Mouse (Mus musculus): ENCODE results near the gene Entpd5. TPM values are rescaled to one million over a fixed set of nuclear protein-coding genes. Genes with fewer than 3 reads are reported as not detected.
"Not testable (repeated sequence)": the region's sequence is repeated elsewhere in the genome, so short reads cannot be mapped to it uniquely, and the experiment has no call there.

Gene Entpd5
- polyA plus RNA-seq, 1 experiment from 2014 or later = 10.4 TPM

GRCm38 (mm10) chr12:84371647-84372046, 37.2 kb downstream of the Entpd5 start:
- Histone ChIP-seq H3K9ac (no peak overlapping the region), H3K27me3 (no peaks in the 10 kb centered on the region), H3K9me3 (no peaks in the 10 kb centered on the region), H3K4me1 (no peaks in the 10 kb centered on the region), H3K27ac (no peak overlapping the region), H3K4me2 (no peak overlapping the region), H3K4me3 (no peak overlapping the region), H3K36me3 (peaks cover 84% of the 10 kb centered on the region)
- no peak for ATAC-seq (ENCODE audit: insufficient number of reproducible peaks, insufficient read depth, low FRiP score, low TSS enrichment, low read depth)
- WGBS = 92% methylated on average over 5 of the region's 5 CpGs

GRCm38 (mm10) chr12:84366971-84367370, 41.9 kb downstream of the Entpd5 start:
- Histone ChIP-seq H3K9ac (no peak overlapping the region), H3K4me3 (no peak overlapping the region), H3K9me3 (no peaks in the 10 kb centered on the region), H3K27me3 (no peaks in the 10 kb centered on the region), H3K4me1 (peaks cover 9% of the 10 kb centered on the region), H3K4me2 (no peak overlapping the region), H3K27ac (no peak overlapping the region), H3K36me3 (peaks cover 51% of the 10 kb centered on the region)
- ATAC-seq (ENCODE audit: insufficient number of reproducible peaks, insufficient read depth, low FRiP score, low TSS enrichment, low read depth) = no peak
- WGBS = 67% methylated on average over 9 of the region's 9 CpGs

DNA sequence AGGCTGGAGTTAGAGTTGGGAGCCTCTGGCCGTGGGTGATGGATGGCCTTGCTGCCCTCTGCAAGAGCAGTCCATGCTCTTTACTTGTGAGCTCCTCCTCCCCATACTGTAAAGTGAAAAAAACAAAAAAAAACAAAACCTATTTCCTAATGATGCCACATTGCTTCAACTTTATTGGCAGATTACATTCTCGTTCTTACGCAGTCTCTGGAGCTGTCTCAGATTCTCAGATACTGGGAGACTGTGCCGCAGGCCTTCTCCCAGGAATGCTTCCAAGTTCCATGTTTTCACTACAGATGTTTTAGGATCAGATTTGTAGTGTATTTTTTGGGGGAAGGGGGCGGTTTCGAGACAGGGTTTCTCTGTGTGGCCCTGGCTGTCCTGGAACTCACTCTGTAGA, 43.7 kb downstream of the Entpd5 start:
- WGBS = 96% methylated on average over 6 of the region's 6 CpGs
- H3K27me3 ChIP-seq = no peaks in the 10 kb centered on the region
- peaks cover 32% of the 10 kb centered on the region for H3K36me3 ChIP-seq
- no peak overlapping the region for H3K4me3 ChIP-seq
- H3K27ac ChIP-seq = no peak overlapping the region
- no peak for ATAC-seq (ENCODE audit: insufficient number of reproducible peaks, insufficient read depth, low FRiP score, low TSS enrichment, low read depth)
- H3K4me2 ChIP-seq = no peak overlapping the region
- H3K9me3 ChIP-seq = no peaks in the 10 kb centered on the region
- H3K4me1 ChIP-seq = peaks cover 17% of the 10 kb centered on the region
- no peak overlapping the region for H3K9ac ChIP-seq

GRCm38 (mm10) chr12:84364291-84364690, 44.5 kb downstream of the Entpd5 start:
- no peak overlapping the region for H3K4me3 ChIP-seq
- WGBS = 84% methylated on average over 9 of the region's 9 CpGs
- H3K9ac ChIP-seq = no peak overlapping the region
- peaks cover 24% of the 10 kb centered on the region for H3K36me3 ChIP-seq
- H3K4me1 ChIP-seq = peaks cover 17% of the 10 kb centered on the region
- H3K27me3 ChIP-seq = no peaks in the 10 kb centered on the region
- H3K4me2 ChIP-seq = no peak overlapping the region
- H3K27ac ChIP-seq = no peak overlapping the region
- no peaks in the 10 kb centered on the region for H3K9me3 ChIP-seq
- no peak for ATAC-seq (ENCODE audit: insufficient number of reproducible peaks, insufficient read depth, low FRiP score, low TSS enrichment, low read depth)

GRCm38 (mm10) chr12:84362872-84363271, 46.0 kb downstream of the Entpd5 start:
- no peak for ATAC-seq (ENCODE audit: insufficient number of reproducible peaks, insufficient read depth, low FRiP score, low TSS enrichment, low read depth)
- H3K9me3 ChIP-seq = no peaks in the 10 kb centered on the region
- H3K27ac ChIP-seq = no peak overlapping the region
- H3K9ac ChIP-seq = no peak overlapping the region
- peak overlapping the region; percentile 99 for H3K4me3 ChIP-seq
- H3K4me1 ChIP-seq = peaks cover 17% of the 10 kb centered on the region
- 61% methylated on average over 2 of the region's 2 CpGs for WGBS
- H3K36me3 ChIP-seq = peaks cover 10% of the 10 kb centered on the region
- H3K4me2 ChIP-seq = peak overlapping the region; percentile 81
- no peaks in the 10 kb centered on the region for H3K27me3 ChIP-seq

DNA sequence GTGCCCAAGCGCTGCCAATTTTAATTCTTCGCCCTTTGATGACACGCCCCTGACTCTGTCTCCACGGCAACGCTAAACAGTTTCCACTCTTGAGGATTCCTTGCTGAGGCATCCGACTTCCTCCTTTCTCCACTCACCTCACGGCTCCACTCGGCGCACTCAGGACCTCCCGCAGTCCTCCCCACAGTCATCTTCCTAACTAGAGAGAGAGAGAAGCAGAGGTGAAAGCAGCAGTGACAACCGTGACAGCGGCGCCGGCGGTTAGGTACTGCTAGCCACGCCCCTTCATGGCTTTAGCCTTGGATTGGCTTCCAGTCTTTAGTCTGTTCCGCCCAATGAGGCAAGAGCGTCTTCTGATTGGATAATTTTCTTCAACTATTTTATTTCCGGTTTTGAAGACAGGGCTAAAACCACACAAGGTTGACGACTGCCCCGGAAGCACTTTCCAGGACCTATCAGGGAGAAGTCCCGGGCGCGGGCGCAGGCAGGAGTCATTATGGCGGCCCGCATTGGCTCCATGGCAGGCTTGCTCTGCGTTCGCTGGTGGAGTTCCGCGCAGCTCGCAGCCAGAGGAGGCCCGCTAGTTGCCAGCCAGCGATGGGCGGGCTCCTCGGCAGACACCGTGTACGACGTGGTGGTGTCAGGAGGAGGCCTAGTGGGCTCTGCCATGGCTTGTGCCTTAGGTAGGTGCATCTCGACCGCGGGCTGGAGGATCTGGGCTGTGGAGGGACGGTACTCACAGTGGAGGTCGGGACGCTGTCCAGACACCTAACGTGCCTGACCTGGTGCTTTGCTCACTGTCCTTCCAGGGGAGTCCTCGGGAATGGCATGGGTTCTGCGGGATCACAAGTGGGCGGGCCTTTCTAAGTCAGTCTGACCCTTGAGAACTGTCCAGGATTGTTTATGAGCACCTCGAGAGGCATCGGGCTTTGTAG, 47.0 kb downstream of the Entpd5 start, which contains the start of the genes Coq6 and Fam161b:
Gene Coq6 (plus strand): TSS at position 103 of the 935 bp plus-strand sequence.
Gene Fam161b (minus strand): TSS at position 279 of the 935 bp plus-strand sequence.
- H3K4me2 ChIP-seq = peak within 1 kb of the TSS; percentile 81
- peak within 1 kb of the TSS; percentile 99 for H3K4me3 ChIP-seq
- no peaks in the 10 kb centered on the region for H3K27me3 ChIP-seq
- ATAC-seq (ENCODE audit: insufficient number of reproducible peaks, insufficient read depth, low FRiP score, low TSS enrichment, low read depth) = peak; percentile 98
- no peaks in the 10 kb centered on the region for H3K9me3 ChIP-seq
- H3K36me3 ChIP-seq = peaks cover 7% of the 10 kb centered on the region
- WGBS = under 1% methylated on average over 51 of the region's 51 CpGs
- H3K4me1 ChIP-seq = peaks cover 17% of the 10 kb centered on the region
- peak within 1 kb of the TSS; percentile 48; the same call in 1 of the 2 replicates for H3K27ac ChIP-seq
- peak within 1 kb of the TSS; percentile 91 for H3K9ac ChIP-seq

DNA sequence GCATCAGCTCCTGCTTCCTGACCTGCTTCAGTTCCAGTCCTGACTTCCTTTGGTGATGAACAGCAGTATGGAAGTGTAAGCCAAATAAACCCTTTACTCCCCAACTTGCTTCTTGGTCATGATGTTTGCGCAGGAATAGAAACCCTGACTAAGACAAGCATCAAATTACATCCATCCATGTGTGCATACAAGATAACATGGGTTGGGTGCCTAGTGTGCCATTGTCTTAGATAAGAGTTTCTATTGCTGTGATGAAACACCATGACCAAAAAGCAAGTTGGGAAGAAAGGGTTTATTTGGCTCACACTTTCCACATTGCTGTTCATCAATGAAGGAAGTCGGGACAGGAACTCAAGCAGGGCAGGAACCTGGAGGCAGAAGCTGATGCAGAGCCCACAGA, 50.1 kb downstream of the Entpd5 start:
- WGBS = 86% methylated on average over 2 of the region's 2 CpGs
- not testable (repeated sequence) for H3K4me3 ChIP-seq; ATAC-seq (ENCODE audit: insufficient number of reproducible peaks, insufficient read depth, low FRiP score, low TSS enrichment, low read depth); H3K27ac ChIP-seq; H3K9ac ChIP-seq; H3K4me2 ChIP-seq; H3K27me3 ChIP-seq; H3K9me3 ChIP-seq
- H3K36me3 ChIP-seq = peaks cover 25% of the 10 kb centered on the region
- H3K4me1 ChIP-seq = peaks cover 17% of the 10 kb centered on the region

GRCm38 (mm10) chr12:84347192-84347591, 61.6 kb downstream of the Entpd5 start:
- 43% methylated on average over 2 of the region's 2 CpGs for WGBS
- Histone ChIP-seq H3K27ac (no peak overlapping the region), H3K4me3 (no peak overlapping the region), H3K27me3 (no peaks in the 10 kb centered on the region), H3K9ac (no peak overlapping the region), H3K9me3 (no peaks in the 10 kb centered on the region), H3K36me3 (peaks cover 51% of the 10 kb centered on the region), H3K4me1 (no peaks in the 10 kb centered on the region), H3K4me2 (no peak overlapping the region)
- no peak for ATAC-seq (ENCODE audit: insufficient number of reproducible peaks, insufficient read depth, low FRiP score, low TSS enrichment, low read depth)

- Histone ChIP-seq H3K4me2 (no peak overlapping the region), H3K27ac (no peak overlapping the region), H3K4me3 (no peak overlapping the region), H3K9me3 (no peaks in the 10 kb centered on the region), H3K9ac (no peak overlapping the region), H3K27me3 (no peaks in the 10 kb centered on the region), H3K4me1 (no peaks in the 10 kb centered on the region), H3K36me3 (peaks cover 89% of the 10 kb centered on the region)
- no peak for ATAC-seq (ENCODE audit: insufficient number of reproducible peaks, insufficient read depth, low FRiP score, low TSS enrichment, low read depth)
- WGBS = 91% methylated on average over 11 of the region's 11 CpGs
Measured at GRCm38 (mm10) chr12:84336963-84337625, 71.7 kb downstream of the Entpd5 start.

- Histone ChIP-seq H3K27ac (no peak overlapping the region), H3K4me1 (no peaks in the 10 kb centered on the region), H3K9ac (no peak overlapping the region), H3K9me3 (no peaks in the 10 kb centered on the region), H3K4me3 (no peak overlapping the region), H3K4me2 (no peak overlapping the region), H3K36me3 (peaks cover 62% of the 10 kb centered on the region), H3K27me3 (no peaks in the 10 kb centered on the region)
- no peak for ATAC-seq (ENCODE audit: insufficient number of reproducible peaks, insufficient read depth, low FRiP score, low TSS enrichment, low read depth)
- 72% methylated on average over 4 of the region's 4 CpGs for WGBS
Measured at GRCm38 (mm10) chr12:84327111-84327512, 81.7 kb downstream of the Entpd5 start.

Measured in embryonic facial prominence, embryonic 13.5 days (tissue).